Mouse (Mus musculus): ENCODE measurements around the gene Map7d1. TPM values are rescaled to one million over a fixed set of nuclear protein-coding genes. Genes with fewer than 3 reads are reported as not detected.

Gene Map7d1
- polyA plus RNA-seq, 1 experiment from 2014 or later, result 58.2 TPM

- H3K9ac ChIP-seq, result no peak overlapping the region
- H3K4me2 ChIP-seq, result no peak overlapping the region
- no peaks in the 10 kb centered on the region for H3K36me3 ChIP-seq (ENCODE audit: poor library complexity, severe bottlenecking)
- no peak overlapping the region for H3K27ac ChIP-seq
- no peaks in the 10 kb centered on the region for H3K9me3 ChIP-seq (replicated peaks)
- peak; percentile 4 for ATAC-seq
- peaks cover 44% of the 10 kb centered on the region for H3K4me1 ChIP-seq
- 56% methylated on average over 7 of the region's 7 CpGs for WGBS
- H3K4me3 ChIP-seq, result no peak overlapping the region
- peaks cover 3% of the 10 kb centered on the region; the same call in 1 of the 2 replicates for H3K27me3 ChIP-seq
These were observed 5.5 kb upstream of the Map7d1 start for GRCm38 (mm10) chr4:126261675-126262074.

DNA sequence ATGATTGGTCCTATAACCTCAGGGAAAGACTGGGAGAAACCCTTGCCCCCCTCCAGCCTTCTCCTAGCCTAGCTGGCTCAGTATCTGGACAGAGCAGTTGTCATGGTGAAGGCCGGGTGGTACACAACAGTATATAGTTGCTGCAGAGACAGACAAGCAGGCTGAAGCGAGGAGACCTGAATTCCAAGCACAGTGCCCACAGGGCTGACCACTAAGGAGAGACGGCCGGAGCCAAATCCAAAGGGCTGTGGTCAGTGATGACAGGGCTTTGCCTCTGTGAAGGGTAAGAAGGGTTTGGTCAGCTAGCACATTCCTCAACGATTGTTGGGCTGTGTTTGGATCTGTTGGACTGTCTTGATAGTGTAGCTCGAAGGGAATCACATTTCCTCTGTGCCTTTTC is 5.1 kb upstream of the Map7d1 start:
- Histone ChIP-seq H3K27me3 (peaks cover 3% of the 10 kb centered on the region; the same call in 1 of the 2 replicates), H3K36me3 (ENCODE audit: poor library complexity, severe bottlenecking) (no peaks in the 10 kb centered on the region), H3K4me2 (no peak overlapping the region), H3K9ac (no peak overlapping the region), H3K4me1 (peaks cover 45% of the 10 kb centered on the region), H3K9me3 (replicated peaks) (no peaks in the 10 kb centered on the region), H3K4me3 (no peak overlapping the region), H3K27ac (no peak overlapping the region)
- WGBS, result 81% methylated on average over 6 of the region's 6 CpGs
- no peak for ATAC-seq

GRCm38 (mm10) chr4:126260520-126261201 is 4.5 kb upstream of the Map7d1 start:
- Histone ChIP-seq H3K4me1 (peaks cover 44% of the 10 kb centered on the region), H3K9ac (no peak overlapping the region; the same call in 1 of the 2 replicates), H3K4me3 (no peak overlapping the region), H3K4me2 (no peak overlapping the region), H3K36me3 (ENCODE audit: poor library complexity, severe bottlenecking) (no peaks in the 10 kb centered on the region), H3K27me3 (peaks cover 3% of the 10 kb centered on the region; the same call in 1 of the 2 replicates), H3K9me3 (replicated peaks) (no peaks in the 10 kb centered on the region), H3K27ac (no peak overlapping the region)
- ATAC-seq, result no peak
- WGBS, result 12% methylated on average over 10 of the region's 10 CpGs

- H3K4me3 ChIP-seq, result no peak overlapping the region
- H3K9me3 ChIP-seq (replicated peaks), result no peaks in the 10 kb centered on the region
- ATAC-seq, result no peak
- H3K36me3 ChIP-seq (ENCODE audit: poor library complexity, severe bottlenecking), result no peaks in the 10 kb centered on the region
- peaks cover 3% of the 10 kb centered on the region; the same call in 1 of the 2 replicates for H3K27me3 ChIP-seq
- peaks cover 48% of the 10 kb centered on the region for H3K4me1 ChIP-seq
- peak overlapping the region; percentile 24 for H3K4me2 ChIP-seq
- peak overlapping the region; percentile 5 for H3K9ac ChIP-seq
- peak overlapping the region; percentile 16; the same call in 1 of the 2 replicates for H3K27ac ChIP-seq
- WGBS, result under 1% methylated on average over 15 of the region's 15 CpGs
These were observed 3.5 kb upstream of the Map7d1 start for GRCm38 (mm10) chr4:126259523-126260160.

DNA sequence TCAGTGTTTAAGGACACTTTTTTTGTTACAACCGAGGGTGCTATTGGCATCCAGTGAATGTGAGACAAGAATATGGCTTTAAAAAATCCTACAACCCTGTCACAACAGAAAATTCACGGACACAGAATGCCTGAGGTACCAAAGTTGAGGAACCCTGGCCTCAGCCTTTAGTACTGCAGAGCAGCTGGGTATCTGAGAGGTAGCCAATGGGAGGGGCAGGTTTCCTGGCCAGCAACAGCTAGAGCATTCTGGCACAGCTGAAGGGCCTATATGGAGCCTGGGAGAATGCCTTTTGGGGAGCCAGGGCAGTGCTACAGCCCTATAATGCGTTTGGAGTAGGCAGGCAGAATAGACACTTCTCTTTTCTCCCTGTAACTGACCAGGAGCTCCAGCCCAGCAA is 2.9 kb upstream of the Map7d1 start:
- Histone ChIP-seq H3K4me2 (no peak overlapping the region), H3K9me3 (replicated peaks) (no peaks in the 10 kb centered on the region), H3K4me1 (peaks cover 54% of the 10 kb centered on the region), H3K4me3 (no peak overlapping the region), H3K27me3 (peaks cover 3% of the 10 kb centered on the region; the same call in 1 of the 2 replicates), H3K27ac (no peak overlapping the region), H3K9ac (peak overlapping the region; percentile 5), H3K36me3 (ENCODE audit: poor library complexity, severe bottlenecking) (no peaks in the 10 kb centered on the region)
- no peak for ATAC-seq
- 36% methylated on average over 3 of the region's 3 CpGs for WGBS

DNA sequence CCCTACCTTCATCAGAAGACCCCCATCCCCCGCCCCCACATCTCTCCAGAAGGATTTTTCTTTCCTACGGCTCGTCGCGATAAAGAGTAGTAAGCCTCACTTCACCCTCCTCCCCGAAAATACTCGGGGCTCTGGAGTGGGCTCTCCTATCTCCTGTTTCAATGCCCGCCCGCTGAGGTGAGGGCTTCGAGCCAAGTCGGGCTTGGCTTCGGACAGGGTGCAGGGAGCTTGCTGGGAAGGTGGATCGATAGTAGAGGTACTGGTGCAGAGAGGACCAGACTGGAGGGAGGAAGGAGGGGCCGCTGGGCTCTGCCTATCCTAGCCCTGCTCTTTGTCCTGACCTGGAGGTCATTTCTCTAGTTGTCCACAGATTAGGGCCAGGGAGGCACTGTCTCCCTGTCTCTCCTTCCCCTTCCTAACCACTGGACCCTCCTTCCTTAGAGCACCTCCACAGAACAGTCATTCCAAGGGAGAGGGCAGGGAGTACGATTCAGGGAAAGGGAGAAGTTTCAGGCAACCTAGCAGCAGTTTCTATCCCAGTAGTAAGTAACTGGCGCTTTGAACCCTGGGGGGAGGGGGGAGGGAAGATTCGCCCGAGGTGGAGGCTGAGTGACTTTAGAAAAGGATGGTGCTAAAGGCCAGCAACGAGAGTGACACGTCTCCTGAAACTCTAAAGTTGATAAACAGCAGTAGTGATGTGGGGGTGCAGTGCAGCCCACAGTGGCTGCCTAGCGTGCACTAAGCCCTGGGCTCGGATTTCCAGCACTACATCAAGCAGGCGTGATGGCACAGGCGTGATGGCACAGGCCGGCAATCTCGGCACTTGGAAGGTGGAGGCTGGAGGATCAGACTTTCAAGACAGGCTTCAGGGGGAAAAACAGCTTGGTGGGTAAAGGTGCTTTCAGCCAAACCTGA is 1.1 kb upstream of the Map7d1 start:
- ATAC-seq, result no peak
- H3K4me1 ChIP-seq, result peaks cover 61% of the 10 kb centered on the region

DNA sequence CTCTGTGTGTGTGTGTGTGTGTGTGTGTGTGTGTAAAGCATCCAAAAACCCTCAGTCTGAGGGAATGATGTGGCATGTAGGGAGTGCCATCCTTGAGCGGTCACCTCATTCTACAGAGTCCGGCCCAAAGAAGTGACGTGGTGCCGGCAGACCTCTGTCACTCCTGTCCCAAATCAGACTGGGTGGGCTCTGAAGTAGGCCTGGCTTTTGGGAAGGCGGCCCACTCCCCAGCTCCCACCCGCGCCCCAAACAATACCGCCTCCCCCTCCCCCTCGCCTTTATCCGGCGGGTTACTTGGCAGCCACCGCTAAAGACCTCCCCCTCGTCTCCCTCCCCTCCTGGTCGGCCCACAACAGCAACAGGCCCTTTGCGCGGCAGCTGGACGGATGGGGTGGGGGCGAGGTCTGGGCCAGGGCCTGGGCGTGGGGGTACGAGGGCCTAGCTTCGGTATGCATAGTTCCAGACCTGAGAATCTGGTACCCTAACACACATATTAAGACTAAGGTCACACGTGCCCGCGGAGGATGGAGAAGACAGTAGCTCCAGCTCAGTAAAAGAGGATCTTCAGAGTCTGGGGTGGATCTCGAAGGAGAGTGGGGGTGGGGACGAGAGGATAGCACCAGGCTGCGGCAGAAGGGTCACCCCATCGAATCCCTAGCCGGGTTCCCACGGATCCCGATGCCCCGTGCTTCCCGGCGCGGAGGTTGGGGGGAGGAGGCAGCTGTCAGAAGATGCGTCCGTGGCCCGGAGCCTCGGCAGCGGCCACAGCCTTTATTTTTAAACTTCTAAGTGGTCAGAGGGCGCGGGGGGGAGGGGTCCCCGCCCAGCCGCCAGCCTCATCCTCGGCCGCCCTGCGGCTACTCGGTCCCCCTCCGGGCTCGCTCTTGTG is 786 bp downstream of the Map7d1 start:
- peak overlapping the region; percentile 98 for H3K4me3 ChIP-seq
- H3K9me3 ChIP-seq (replicated peaks), result no peaks in the 10 kb centered on the region
- peak overlapping the region; percentile 99 for H3K9ac ChIP-seq
- H3K27ac ChIP-seq, result peak overlapping the region; percentile 94
- peaks cover 72% of the 10 kb centered on the region for H3K4me1 ChIP-seq
- peak; percentile 44 for ATAC-seq
- under 1% methylated on average over 49 of the region's 50 CpGs for WGBS
- H3K36me3 ChIP-seq (ENCODE audit: poor library complexity, severe bottlenecking), result peaks cover 6% of the 10 kb centered on the region; the same call in 1 of the 2 replicates
- peak overlapping the region; percentile 99 for H3K4me2 ChIP-seq
- H3K27me3 ChIP-seq, result no peaks in the 10 kb centered on the region; the same call in 1 of the 2 replicates

More for the DNA sequence above, 1.1 kb upstream of the Map7d1 start:
- Histone ChIP-seq H3K9me3 (replicated peaks) (no peaks in the 10 kb centered on the region), H3K4me2 (peak overlapping the region; percentile 99), H3K27me3 (peaks cover 3% of the 10 kb centered on the region; the same call in 1 of the 2 replicates), H3K4me3 (peak overlapping the region; percentile 98), H3K27ac (peak overlapping the region; percentile 94), H3K9ac (peak overlapping the region; percentile 99), H3K36me3 (ENCODE audit: poor library complexity, severe bottlenecking) (no peaks in the 10 kb centered on the region)
- WGBS, result 2% methylated on average over 26 of the region's 26 CpGs

GRCm38 (mm10) chr4:126254315-126255112 is 1.6 kb downstream of the Map7d1 start:
- Histone ChIP-seq H3K9ac (peak overlapping the region; percentile 99), H3K4me2 (peak overlapping the region; percentile 99), H3K9me3 (replicated peaks) (no peaks in the 10 kb centered on the region), H3K4me3 (peak overlapping the region; percentile 98), H3K27ac (peak overlapping the region; percentile 94), H3K27me3 (no peaks in the 10 kb centered on the region; the same call in 1 of the 2 replicates), H3K36me3 (ENCODE audit: poor library complexity, severe bottlenecking) (peaks cover 6% of the 10 kb centered on the region; the same call in 1 of the 2 replicates), H3K4me1 (peaks cover 73% of the 10 kb centered on the region)
- no peak; the same call in 1 of the 2 replicates for ATAC-seq
- WGBS, result 16% methylated on average over 9 of the region's 9 CpGs

GRCm38 (mm10) chr4:126253637-126254272 is 2.4 kb downstream of the Map7d1 start:
- Histone ChIP-seq H3K4me2 (peak overlapping the region; percentile 99), H3K9ac (peak overlapping the region; percentile 99), H3K4me1 (peaks cover 74% of the 10 kb centered on the region), H3K27me3 (no peaks in the 10 kb centered on the region), H3K9me3 (replicated peaks) (no peaks in the 10 kb centered on the region), H3K4me3 (peak overlapping the region; percentile 98), H3K27ac (0 out of 2 replicates have a peak overlapping the region, but pooled peaks have one; percentile 94), H3K36me3 (ENCODE audit: poor library complexity, severe bottlenecking) (peaks cover 6% of the 10 kb centered on the region; the same call in 1 of the 2 replicates)
- ATAC-seq, result no peak
- 73% methylated on average over 14 of the region's 14 CpGs for WGBS

Measured in forebrain, embryonic 13.5 days (tissue).